Mouse (Mus musculus): ENCODE measurements around the gene Smad6. TPM values are rescaled to one million over a fixed set of nuclear protein-coding genes. Genes with fewer than 3 reads are reported as not detected.

The Smad6 gene
- polyA plus RNA-seq, 1 experiment from 2014 or later = 1.6 TPM

GRCm38 (mm10) chr9:64020606-64021318 lies 1.1 kb downstream of the Smad6 start:
- Histone ChIP-seq H3K4me3 (peak overlapping the region; percentile 61), H3K4me1 (peaks cover 76% of the 10 kb centered on the region), H3K27ac (peak overlapping the region; percentile 78), H3K9me3 (replicated peaks) (no peaks in the 10 kb centered on the region), H3K4me2 (peak overlapping the region; percentile 89), H3K36me3 (ENCODE audit: poor library complexity, severe bottlenecking) (no peaks in the 10 kb centered on the region), H3K9ac (peak overlapping the region; percentile 88), H3K27me3 (peaks cover 62% of the 10 kb centered on the region)
- ATAC-seq = no peak
- WGBS = under 1% methylated on average over 62 of the region's 89 CpGs

DNA sequence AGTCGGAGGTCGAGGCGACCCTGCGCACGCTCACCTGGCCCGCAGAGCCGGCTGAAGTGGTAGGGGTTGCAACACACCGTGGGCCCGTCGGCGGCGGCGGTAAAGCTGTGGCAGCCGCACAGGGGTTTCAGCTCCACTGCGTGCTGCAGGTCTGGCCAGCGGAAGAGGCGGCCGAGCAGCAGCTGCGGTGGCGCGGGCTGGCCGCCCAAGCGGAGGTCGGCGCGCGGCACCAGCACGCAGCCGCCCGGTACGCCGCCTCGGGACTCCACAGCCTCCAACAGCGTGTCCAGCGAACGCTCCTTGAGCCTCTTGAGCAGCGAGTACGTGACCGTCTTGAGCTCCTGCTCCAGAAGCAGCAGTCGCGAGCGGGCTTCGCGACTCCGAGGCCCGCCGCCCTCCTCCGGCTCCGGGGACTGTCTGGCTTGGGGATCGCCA lies 1.7 kb downstream of the Smad6 start:
- H3K4me2 ChIP-seq = peak overlapping the region; percentile 89
- WGBS = under 1% methylated on average over 50 of the region's 50 CpGs
- peaks cover 76% of the 10 kb centered on the region for H3K4me1 ChIP-seq
- H3K36me3 ChIP-seq (ENCODE audit: poor library complexity, severe bottlenecking) = no peaks in the 10 kb centered on the region
- H3K4me3 ChIP-seq = peak overlapping the region; percentile 61
- no peak for ATAC-seq
- peak overlapping the region; percentile 88 for H3K9ac ChIP-seq
- H3K9me3 ChIP-seq (replicated peaks) = no peaks in the 10 kb centered on the region
- H3K27me3 ChIP-seq = peaks cover 62% of the 10 kb centered on the region
- peak overlapping the region; percentile 78 for H3K27ac ChIP-seq

GRCm38 (mm10) chr9:64019036-64019886 lies 2.6 kb downstream of the Smad6 start:
- Histone ChIP-seq H3K9me3 (replicated peaks) (no peaks in the 10 kb centered on the region), H3K27me3 (peaks cover 59% of the 10 kb centered on the region), H3K9ac (peak overlapping the region; percentile 88), H3K4me1 (peaks cover 76% of the 10 kb centered on the region), H3K4me3 (peak overlapping the region; percentile 61), H3K27ac (no peak overlapping the region; the same call in 1 of the 2 replicates), H3K36me3 (ENCODE audit: poor library complexity, severe bottlenecking) (no peaks in the 10 kb centered on the region), H3K4me2 (peak overlapping the region; percentile 89)
- no peak for ATAC-seq
- 9% methylated on average over 10 of the region's 10 CpGs for WGBS

DNA sequence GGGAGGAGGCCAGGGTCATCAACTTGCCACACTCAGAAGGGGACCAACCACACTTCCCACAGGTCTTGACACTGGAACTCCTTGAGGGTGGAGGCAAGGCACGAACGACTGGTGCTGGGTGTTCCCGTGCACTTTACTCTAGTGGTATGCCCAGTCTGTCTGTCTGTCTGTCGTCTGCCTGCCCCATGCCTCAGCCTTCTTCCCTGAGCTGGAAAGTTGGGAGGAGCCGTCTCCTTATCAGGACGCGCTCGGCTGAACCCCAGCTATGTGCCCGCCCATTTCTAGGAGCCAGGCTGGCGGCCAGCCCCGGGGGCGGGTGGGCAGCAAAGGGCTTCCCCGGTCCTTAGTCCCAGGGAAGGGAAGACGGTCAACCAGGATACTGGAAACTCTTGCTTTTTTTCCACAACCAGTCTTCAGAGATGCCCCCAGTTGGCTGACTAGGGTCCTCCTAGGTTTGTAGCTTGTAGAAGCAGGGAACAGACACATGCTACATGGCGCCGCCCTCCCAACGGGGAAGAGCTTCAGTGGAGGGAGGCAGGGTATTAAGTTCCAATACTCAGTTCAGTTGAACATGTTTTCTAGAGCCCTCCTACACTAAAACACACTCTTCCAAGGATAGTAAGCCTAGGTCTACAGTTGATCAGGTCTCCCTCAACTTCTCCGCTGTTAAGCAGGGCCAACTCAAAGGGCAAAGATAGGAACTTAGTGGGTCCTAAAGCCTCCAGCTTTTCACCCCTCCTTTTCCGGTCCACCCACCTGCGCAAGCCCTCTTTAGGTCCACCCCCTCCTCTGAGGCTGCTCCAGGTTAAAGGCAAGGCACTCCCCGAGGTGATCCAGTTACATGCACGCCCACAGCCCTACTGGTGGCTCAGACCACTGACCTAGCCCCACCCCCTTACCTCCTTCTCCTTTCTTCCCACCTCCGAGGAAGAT lies 3.7 kb downstream of the Smad6 start:
- peaks cover 72% of the 10 kb centered on the region for H3K4me1 ChIP-seq
- peak overlapping the region; percentile 61 for H3K4me3 ChIP-seq
- peaks cover 55% of the 10 kb centered on the region for H3K27me3 ChIP-seq
- H3K36me3 ChIP-seq (ENCODE audit: poor library complexity, severe bottlenecking) = no peaks in the 10 kb centered on the region
- no peaks in the 10 kb centered on the region for H3K9me3 ChIP-seq (replicated peaks)
- WGBS = 4% methylated on average over 23 of the region's 23 CpGs
- peak overlapping the region; percentile 89 for H3K4me2 ChIP-seq
- no peak for ATAC-seq
- H3K9ac ChIP-seq = peak overlapping the region; percentile 88
- H3K27ac ChIP-seq = peak overlapping the region; percentile 59

- H3K27ac ChIP-seq = peak overlapping the region; percentile 59; the same call in 1 of the 2 replicates
- peaks cover 59% of the 10 kb centered on the region for H3K4me1 ChIP-seq
These were observed 5.0 kb downstream of the Smad6 start for GRCm38 (mm10) chr9:64016648-64017400.

GRCm38 (mm10) chr9:64016092-64016491 lies 5.8 kb downstream of the Smad6 start:
- Histone ChIP-seq H3K36me3 (ENCODE audit: poor library complexity, severe bottlenecking) (peaks cover 10% of the 10 kb centered on the region), H3K9ac (no peak overlapping the region), H3K27ac (no peak overlapping the region), H3K4me2 (peak overlapping the region; percentile 89), H3K27me3 (peaks cover 46% of the 10 kb centered on the region), H3K4me3 (no peak overlapping the region), H3K4me1 (peaks cover 52% of the 10 kb centered on the region), H3K9me3 (replicated peaks) (no peaks in the 10 kb centered on the region)
- 34% methylated on average over 7 of the region's 7 CpGs for WGBS
- ATAC-seq = no peak

More at GRCm38 (mm10) chr9:64016648-64017400, 5.0 kb downstream of the Smad6 start:
- H3K27me3 ChIP-seq = peaks cover 48% of the 10 kb centered on the region
- peak overlapping the region; percentile 89 for H3K4me2 ChIP-seq
- no peak for ATAC-seq
- no peaks in the 10 kb centered on the region for H3K9me3 ChIP-seq (replicated peaks)
- peak overlapping the region; percentile 61 for H3K4me3 ChIP-seq
- peaks cover 3% of the 10 kb centered on the region for H3K36me3 ChIP-seq (ENCODE audit: poor library complexity, severe bottlenecking)
- peak overlapping the region; percentile 40; the same call in 1 of the 2 replicates for H3K9ac ChIP-seq
- WGBS = 3% methylated on average over 25 of the region's 25 CpGs

- WGBS = 66% methylated on average over 6 of the region's 6 CpGs
- Histone ChIP-seq H3K9ac (no peak overlapping the region), H3K4me2 (no peak overlapping the region), H3K27me3 (peaks cover 34% of the 10 kb centered on the region), H3K4me1 (peaks cover 39% of the 10 kb centered on the region), H3K36me3 (ENCODE audit: poor library complexity, severe bottlenecking) (peaks cover 13% of the 10 kb centered on the region), H3K4me3 (no peak overlapping the region), H3K27ac (no peak overlapping the region), H3K9me3 (replicated peaks) (no peaks in the 10 kb centered on the region)
- ATAC-seq = no peak
These were observed 7.1 kb downstream of the Smad6 start for GRCm38 (mm10) chr9:64014801-64015200.

DNA sequence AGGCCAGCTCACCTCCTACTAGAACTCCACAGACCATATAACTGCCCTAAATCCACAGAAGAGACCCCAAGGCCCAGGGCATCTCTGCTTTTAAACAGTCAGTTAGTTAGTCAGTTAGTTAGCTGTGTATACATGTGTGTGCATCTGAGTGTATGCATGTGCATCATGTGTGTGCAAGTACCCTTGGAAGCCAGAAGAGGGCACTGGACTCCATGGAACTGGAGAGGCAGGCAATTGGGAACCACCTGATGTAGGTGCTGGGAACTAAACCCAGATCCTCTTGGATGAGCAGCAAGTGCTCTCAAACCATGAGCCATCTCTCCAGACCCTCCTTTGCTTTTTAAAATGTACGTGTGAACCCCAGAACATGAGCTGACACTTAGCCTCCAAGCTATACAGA lies 10.5 kb downstream of the Smad6 start:
- 96% methylated on average over 1 of the region's 1 CpGs for WGBS
- no peak for ATAC-seq

DNA sequence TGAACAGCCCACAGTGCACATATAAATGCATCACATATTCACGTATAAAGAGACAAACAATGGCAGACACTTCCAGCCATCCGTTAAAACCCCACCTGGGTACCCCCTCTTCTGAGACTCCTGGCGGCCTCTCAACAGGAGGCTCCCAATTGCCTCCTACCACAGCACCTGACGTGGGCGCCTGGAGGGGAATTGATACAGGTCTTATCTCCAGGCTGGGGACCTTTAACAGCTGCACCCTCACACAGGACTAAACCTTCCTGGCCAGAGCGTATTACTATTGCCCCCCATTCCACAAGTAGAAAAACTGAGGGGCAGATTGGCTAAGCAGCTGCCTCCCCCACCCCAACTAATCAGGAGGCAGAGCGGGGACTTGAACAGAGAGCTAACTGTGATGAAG lies 18.9 kb downstream of the Smad6 start:
- Histone ChIP-seq H3K36me3 (ENCODE audit: poor library complexity, severe bottlenecking) (no peaks in the 10 kb centered on the region), H3K27me3 (no peaks in the 10 kb centered on the region), H3K4me2 (no peak overlapping the region), H3K4me1 (peaks cover 30% of the 10 kb centered on the region), H3K4me3 (no peak overlapping the region), H3K9me3 (replicated peaks) (no peaks in the 10 kb centered on the region), H3K27ac (no peak overlapping the region), H3K9ac (no peak overlapping the region)
- WGBS = 75% methylated on average over 7 of the region's 7 CpGs
- ATAC-seq = no peak

More for the DNA sequence above, 10.5 kb downstream of the Smad6 start:
- Histone ChIP-seq H3K36me3 (ENCODE audit: poor library complexity, severe bottlenecking) (peaks cover 13% of the 10 kb centered on the region), H3K4me1 (peaks cover 4% of the 10 kb centered on the region), H3K4me2 (no peak overlapping the region), H3K4me3 (no peak overlapping the region), H3K9me3 (replicated peaks) (no peaks in the 10 kb centered on the region), H3K27ac (no peak overlapping the region), H3K27me3 (peaks cover 5% of the 10 kb centered on the region; the same call in 1 of the 2 replicates), H3K9ac (no peak overlapping the region)

- Histone ChIP-seq H3K4me1 (peaks cover 37% of the 10 kb centered on the region), H3K36me3 (ENCODE audit: poor library complexity, severe bottlenecking) (no peaks in the 10 kb centered on the region), H3K27ac (no peak overlapping the region), H3K4me3 (no peak overlapping the region), H3K9me3 (replicated peaks) (no peaks in the 10 kb centered on the region), H3K9ac (no peak overlapping the region), H3K4me2 (no peak overlapping the region), H3K27me3 (no peaks in the 10 kb centered on the region)
- 66% methylated on average over 7 of the region's 7 CpGs for WGBS
- ATAC-seq = no peak
These were observed 20.8 kb downstream of the Smad6 start for GRCm38 (mm10) chr9:64001081-64001480.

- Histone ChIP-seq H3K27me3 (no peaks in the 10 kb centered on the region), H3K4me3 (no peak overlapping the region), H3K4me2 (no peak overlapping the region), H3K9me3 (replicated peaks) (no peaks in the 10 kb centered on the region), H3K27ac (no peak overlapping the region), H3K4me1 (peaks cover 37% of the 10 kb centered on the region), H3K9ac (no peak overlapping the region), H3K36me3 (ENCODE audit: poor library complexity, severe bottlenecking) (no peaks in the 10 kb centered on the region)
- WGBS = 93% methylated on average over 5 of the region's 5 CpGs
- ATAC-seq = no peak
These were observed 21.8 kb downstream of the Smad6 start for GRCm38 (mm10) chr9:64000085-64000484.
